Mouse (Mus musculus): Measurements from ENCODE around the gene Shisa8. TPM values are rescaled to one million over a fixed set of nuclear protein-coding genes. Genes with fewer than 3 reads are reported as not detected.

Gene Shisa8
- polyA plus RNA-seq, 1 experiment, result not detected

DNA sequence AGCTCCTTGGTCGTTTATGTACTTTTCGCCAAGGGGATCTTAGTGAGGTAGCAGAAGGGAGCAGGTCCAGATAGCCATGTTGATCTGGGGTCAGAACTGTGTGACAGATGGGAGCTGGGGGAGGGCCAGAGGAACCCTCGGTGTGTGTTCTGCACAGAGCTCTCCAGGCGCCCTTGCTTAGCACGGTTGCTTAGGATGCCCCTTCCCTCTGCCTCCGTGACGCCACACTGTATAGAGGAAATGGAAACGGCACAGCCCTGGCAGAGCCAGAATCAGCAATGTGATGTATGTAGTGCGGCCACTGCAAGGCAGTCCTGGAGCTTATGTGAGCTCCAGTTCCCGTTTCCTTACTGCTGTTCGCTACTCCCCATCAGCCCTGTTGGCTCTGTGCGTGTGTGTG, 16.3 kb downstream of the Shisa8 start:
- H3K4me3 ChIP-seq (ENCODE audit: insufficient read depth, low read length), result no peak overlapping the region
- no peak for TF ChIP-seq POLR2A (IDR thresholded peaks at IDR 0.05; ENCODE audit: low read depth, low read length)
- no peak for TF ChIP-seq CTCF (IDR thresholded peaks at IDR 0.05; ENCODE audit: borderline replicate concordance, insufficient read depth, low read length)

DNA sequence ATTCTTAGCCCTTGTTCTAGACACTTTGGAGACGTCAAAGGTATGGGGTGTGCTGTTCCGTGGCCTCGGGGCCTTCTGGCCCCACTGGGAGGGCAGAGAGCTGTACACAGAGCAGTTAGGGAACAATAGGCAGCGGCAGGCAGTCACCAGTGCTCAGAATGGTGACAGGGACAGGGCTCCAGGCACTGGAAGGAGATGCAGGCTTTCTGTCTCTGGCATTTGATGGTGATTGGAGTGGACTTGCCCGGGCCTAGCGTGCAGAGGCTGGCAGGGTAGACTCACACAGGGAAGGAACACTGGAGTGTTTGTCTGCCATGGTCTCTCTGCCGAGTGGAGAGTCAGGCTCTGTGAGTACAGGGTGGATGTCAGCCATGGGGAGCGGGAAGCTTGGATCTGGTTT, 20.0 kb downstream of the Shisa8 start:
- H3K4me3 ChIP-seq (ENCODE audit: insufficient read depth, low read length), result no peak overlapping the region
- no peak for TF ChIP-seq CTCF (IDR thresholded peaks at IDR 0.05; ENCODE audit: borderline replicate concordance, insufficient read depth, low read length)
- TF ChIP-seq POLR2A (IDR thresholded peaks at IDR 0.05; ENCODE audit: low read depth, low read length), result no peak
- no peak overlapping the region for H3K27ac ChIP-seq (ENCODE audit: insufficient read depth, low read length)
- H3K4me1 ChIP-seq (ENCODE audit: control insufficient read depth, insufficient read depth, low read length), result no peaks in the 10 kb centered on the region

More for the DNA sequence above, 16.3 kb downstream of the Shisa8 start:
- Histone ChIP-seq H3K27ac (ENCODE audit: insufficient read depth, low read length) (no peak overlapping the region), H3K4me1 (ENCODE audit: control insufficient read depth, insufficient read depth, low read length) (no peaks in the 10 kb centered on the region)

DNA sequence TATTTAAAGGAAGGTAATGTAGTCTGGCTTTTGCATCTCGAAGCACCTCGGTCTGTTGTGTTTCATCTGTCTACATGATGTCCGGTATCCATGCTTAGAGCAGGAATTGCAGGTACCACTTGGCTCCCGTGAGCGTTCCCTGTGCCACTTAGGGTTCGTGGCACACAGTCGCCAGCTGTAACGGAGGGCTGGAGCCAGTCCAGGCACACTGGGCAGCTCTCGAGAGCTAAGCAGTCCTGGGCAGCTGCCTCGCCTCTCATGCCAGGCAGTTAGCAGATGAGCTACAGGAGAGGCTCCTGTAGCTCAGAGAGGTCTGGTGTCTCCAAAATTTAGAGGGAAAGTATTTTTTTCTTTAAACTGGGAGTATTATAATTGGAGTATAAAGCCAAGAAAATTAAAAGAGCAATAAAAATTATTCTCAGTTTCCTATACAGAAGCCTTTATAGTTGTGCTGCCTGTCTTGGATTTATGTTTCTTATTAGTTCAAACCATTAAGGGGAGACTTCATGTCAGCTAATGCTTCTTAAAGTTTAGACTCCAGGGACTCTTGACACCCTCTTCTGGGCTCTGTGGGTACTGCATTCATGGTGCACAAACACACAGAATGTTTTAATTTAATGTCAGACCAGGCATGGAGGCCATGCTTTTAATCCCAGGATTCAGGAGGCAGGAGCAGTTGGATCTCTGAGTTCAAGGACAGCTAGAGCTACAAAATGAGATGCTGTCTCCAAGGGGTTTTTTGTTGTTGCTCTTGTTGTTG, 24.0 kb downstream of the Shisa8 start:
- H3K27ac ChIP-seq (ENCODE audit: insufficient read depth, low read length), result no peak overlapping the region
- no peaks in the 10 kb centered on the region for H3K4me1 ChIP-seq (ENCODE audit: control insufficient read depth, insufficient read depth, low read length)
- H3K4me3 ChIP-seq (ENCODE audit: insufficient read depth, low read length), result no peak overlapping the region
- TF ChIP-seq POLR2A (IDR thresholded peaks at IDR 0.05; ENCODE audit: low read depth, low read length) (no peak), CTCF (IDR thresholded peaks at IDR 0.05; ENCODE audit: borderline replicate concordance, insufficient read depth, low read length) (no peak)

DNA sequence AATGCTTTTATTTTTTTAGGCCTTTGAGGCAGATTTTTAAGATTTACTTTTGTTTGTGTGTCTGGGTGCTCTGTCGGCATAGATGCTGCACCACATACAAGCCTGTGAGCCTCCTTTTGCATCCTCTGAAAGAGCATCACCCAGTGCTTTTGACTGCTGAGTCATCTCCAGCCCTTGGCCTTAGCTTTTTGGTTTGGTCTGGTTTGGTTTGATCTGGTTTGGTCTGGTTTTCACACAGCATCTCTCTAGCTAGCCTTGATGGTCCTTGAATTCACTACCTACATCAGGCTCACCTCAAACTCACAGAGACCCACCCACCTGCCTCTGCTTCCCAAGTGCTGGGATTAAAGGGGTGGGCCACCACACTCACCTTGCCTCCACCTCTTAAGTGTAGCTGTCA, 24.7 kb downstream of the Shisa8 start:
- Histone ChIP-seq H3K27ac (ENCODE audit: insufficient read depth, low read length) (no peak overlapping the region), H3K4me1 (ENCODE audit: control insufficient read depth, insufficient read depth, low read length) (no peaks in the 10 kb centered on the region), H3K4me3 (ENCODE audit: insufficient read depth, low read length) (no peak overlapping the region)
- TF ChIP-seq POLR2A (IDR thresholded peaks at IDR 0.05; ENCODE audit: low read depth, low read length) (no peak), CTCF (IDR thresholded peaks at IDR 0.05; ENCODE audit: borderline replicate concordance, insufficient read depth, low read length) (no peak)

DNA sequence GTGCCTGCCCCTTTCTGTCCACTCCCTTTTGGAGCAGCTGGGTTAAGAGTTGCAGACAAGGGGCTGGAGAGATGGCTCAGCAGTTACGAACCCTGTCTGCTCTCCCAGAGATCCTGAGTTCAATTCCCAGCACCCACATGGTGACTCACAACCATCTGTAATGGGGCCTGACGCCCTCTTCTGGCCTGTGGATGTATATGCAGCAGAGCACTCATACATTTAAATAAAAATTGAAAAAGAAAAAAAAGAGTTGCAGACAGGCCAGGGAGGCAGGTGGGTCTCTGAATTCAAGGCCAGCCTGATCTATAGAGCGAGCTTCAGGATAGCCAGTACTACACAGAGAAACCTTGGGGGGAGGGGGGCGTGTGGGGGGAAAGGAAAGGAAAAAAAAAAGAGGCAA, 25.2 kb downstream of the Shisa8 start:
- TF ChIP-seq CTCF (IDR thresholded peaks at IDR 0.05; ENCODE audit: borderline replicate concordance, insufficient read depth, low read length) (no peak), POLR2A (IDR thresholded peaks at IDR 0.05; ENCODE audit: low read depth, low read length) (no peak)
- Histone ChIP-seq H3K4me1 (ENCODE audit: control insufficient read depth, insufficient read depth, low read length) (no peaks in the 10 kb centered on the region), H3K4me3 (ENCODE audit: insufficient read depth, low read length) (no peak overlapping the region), H3K27ac (ENCODE audit: insufficient read depth, low read length) (no peak overlapping the region)

DNA sequence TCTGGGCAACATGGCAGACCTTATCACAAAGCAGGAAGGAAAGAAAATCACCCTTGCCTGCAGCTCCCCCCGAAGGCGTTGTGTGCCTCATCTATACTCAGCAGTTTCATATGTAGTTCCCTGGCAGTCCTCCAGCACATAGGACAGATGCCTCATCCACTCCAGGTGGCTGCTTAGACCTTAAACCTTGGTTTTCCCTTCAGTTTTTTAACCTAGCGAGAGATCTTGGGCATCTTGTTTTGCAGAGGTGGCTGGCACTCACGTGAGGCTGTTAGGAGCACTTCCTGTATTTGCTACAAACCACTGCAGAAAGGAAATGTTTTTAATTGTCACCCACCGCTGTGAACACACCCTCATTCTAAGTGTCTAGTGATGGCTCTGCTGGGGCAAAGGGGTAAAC, 25.7 kb downstream of the Shisa8 start:
- no peak overlapping the region for H3K27ac ChIP-seq (ENCODE audit: insufficient read depth, low read length)
- TF ChIP-seq CTCF (IDR thresholded peaks at IDR 0.05; ENCODE audit: borderline replicate concordance, insufficient read depth, low read length) (no peak), POLR2A (IDR thresholded peaks at IDR 0.05; ENCODE audit: low read depth, low read length) (no peak)

DNA sequence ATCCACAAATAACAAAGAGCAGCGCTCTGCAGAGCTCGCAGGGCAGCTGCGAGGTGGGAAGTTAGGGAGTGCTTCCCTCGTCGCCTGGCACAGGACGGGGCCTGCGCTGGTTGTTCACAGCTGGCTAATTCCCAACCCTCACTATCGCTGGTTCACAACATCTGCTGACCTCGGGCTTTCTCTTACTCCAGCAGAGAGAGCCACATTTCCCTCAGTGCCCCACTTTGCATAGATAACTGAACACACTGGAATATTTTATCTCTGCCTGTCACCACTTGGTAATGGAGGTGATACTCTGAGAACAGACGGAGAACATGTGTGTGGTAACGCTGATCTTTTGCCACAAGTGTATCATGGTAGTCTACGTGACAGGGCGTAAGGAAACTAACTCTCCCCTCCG, 26.5 kb downstream of the Shisa8 start:
- Histone ChIP-seq H3K27ac (ENCODE audit: insufficient read depth, low read length) (no peak overlapping the region), H3K4me3 (ENCODE audit: insufficient read depth, low read length) (no peak overlapping the region), H3K4me1 (ENCODE audit: control insufficient read depth, insufficient read depth, low read length) (no peaks in the 10 kb centered on the region)
- TF ChIP-seq CTCF (IDR thresholded peaks at IDR 0.05; ENCODE audit: borderline replicate concordance, insufficient read depth, low read length) (no peak), POLR2A (IDR thresholded peaks at IDR 0.05; ENCODE audit: low read depth, low read length) (no peak)

More for the DNA sequence above, 25.7 kb downstream of the Shisa8 start:
- Histone ChIP-seq H3K4me3 (ENCODE audit: insufficient read depth, low read length) (no peak overlapping the region), H3K4me1 (ENCODE audit: control insufficient read depth, insufficient read depth, low read length) (no peaks in the 10 kb centered on the region)

DNA sequence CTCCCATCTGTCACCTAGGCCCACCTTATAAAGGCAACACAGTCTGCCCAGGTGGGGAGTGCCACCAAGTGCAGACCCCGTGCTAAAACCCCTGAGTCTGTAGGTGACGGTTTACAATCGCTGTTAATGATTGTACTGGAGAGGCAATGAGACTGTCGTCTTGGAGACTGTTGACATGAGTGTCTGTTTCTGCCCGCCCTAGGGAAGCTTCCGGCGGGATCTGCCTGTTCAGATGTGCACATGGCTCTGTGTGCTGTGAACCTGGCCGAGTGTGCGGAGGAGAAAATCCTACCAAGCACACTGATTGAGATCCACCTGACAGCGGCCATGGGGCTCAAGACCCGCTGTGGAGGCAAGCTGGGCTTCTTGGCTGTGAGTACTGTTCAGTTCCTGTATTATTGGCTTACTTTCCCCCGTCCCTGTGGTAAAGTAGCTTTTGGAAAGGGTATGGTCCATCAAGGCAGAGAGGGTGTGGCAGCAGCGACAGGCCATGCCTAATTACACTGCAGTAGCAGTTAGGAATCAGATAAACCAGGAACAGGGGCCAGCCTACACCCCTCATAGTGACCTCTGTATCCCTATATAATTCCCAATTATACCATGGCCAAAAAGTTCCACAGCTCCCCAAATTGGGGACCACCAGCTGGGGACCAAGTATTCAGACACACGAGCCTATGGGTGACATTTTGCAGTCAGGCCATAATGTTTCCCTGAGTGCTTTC, 27.4 kb downstream of the Shisa8 start:
- no peaks in the 10 kb centered on the region for H3K4me1 ChIP-seq (ENCODE audit: control insufficient read depth, insufficient read depth, low read length)
- H3K4me3 ChIP-seq (ENCODE audit: insufficient read depth, low read length), result no peak overlapping the region
- H3K27ac ChIP-seq (ENCODE audit: insufficient read depth, low read length), result no peak overlapping the region
- TF ChIP-seq CTCF (IDR thresholded peaks at IDR 0.05; ENCODE audit: borderline replicate concordance, insufficient read depth, low read length) (no peak), POLR2A (IDR thresholded peaks at IDR 0.05; ENCODE audit: low read depth, low read length) (no peak)

DNA sequence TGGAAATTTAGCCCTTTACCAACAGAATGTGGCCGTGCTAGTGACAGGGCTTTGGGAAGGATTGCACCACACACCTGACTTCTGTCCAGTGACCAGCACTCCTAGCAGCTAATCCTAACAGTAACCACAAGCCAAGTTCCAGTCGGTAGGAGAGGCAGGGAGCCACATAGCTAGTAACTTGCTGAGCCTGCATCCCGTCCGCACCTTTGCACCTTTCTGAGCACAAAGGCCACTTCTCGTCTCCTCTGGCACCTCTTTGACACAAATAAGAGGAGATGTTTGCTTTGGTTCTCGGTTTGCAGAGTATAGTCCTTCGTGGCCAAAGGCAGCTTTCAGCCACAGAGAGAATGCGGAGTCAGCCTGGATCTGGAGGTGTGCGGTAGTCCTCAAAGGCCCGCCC, 28.0 kb downstream of the Shisa8 start:
- no peaks in the 10 kb centered on the region for H3K4me1 ChIP-seq (ENCODE audit: control insufficient read depth, insufficient read depth, low read length)
- no peak for TF ChIP-seq POLR2A (IDR thresholded peaks at IDR 0.05; ENCODE audit: low read depth, low read length)
- no peak for TF ChIP-seq CTCF (IDR thresholded peaks at IDR 0.05; ENCODE audit: borderline replicate concordance, insufficient read depth, low read length)
- no peak overlapping the region for H3K27ac ChIP-seq (ENCODE audit: insufficient read depth, low read length)
- H3K4me3 ChIP-seq (ENCODE audit: insufficient read depth, low read length), result no peak overlapping the region

DNA sequence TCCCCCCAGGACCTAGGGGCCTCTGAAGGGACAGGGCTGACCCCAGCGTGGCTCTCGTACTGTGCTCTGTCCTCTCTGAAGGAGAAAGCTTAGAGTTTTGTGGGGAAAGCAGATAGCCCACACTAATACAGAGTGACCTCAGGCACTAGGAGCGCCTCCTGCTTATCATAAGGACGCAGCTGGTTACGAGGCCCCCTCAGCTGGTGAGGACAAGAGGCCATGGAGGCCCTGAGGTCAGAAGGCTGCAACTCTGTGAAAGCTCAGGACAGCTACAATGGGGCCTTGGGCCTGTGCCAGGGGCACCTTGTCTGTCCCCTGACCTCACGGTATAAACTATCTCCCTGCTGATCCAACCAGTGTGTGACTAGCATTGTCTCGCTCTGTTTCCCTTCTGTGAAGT, 28.4 kb downstream of the Shisa8 start:
- Histone ChIP-seq H3K4me3 (ENCODE audit: insufficient read depth, low read length) (no peak overlapping the region), H3K4me1 (ENCODE audit: control insufficient read depth, insufficient read depth, low read length) (no peaks in the 10 kb centered on the region), H3K27ac (ENCODE audit: insufficient read depth, low read length) (no peak overlapping the region)
- no peak for TF ChIP-seq CTCF (IDR thresholded peaks at IDR 0.05; ENCODE audit: borderline replicate concordance, insufficient read depth, low read length)
- TF ChIP-seq POLR2A (IDR thresholded peaks at IDR 0.05; ENCODE audit: low read depth, low read length), result no peak
